Mouse (Mus musculus) neural tube, embryonic 15.5 days (tissue): ENCODE results near the gene 0610040J01Rik. TPM values are rescaled to one million over a fixed set of nuclear protein-coding genes. Genes with fewer than 3 reads are reported as not detected.
"Not testable (repeated sequence)": the region's sequence is repeated elsewhere in the genome, so short reads cannot be mapped to it uniquely, and the experiment has no call there.

ENCODE experiments used
- ATAC-seq: fragments of 200-750 bp; cut with Nextera tagmentation; 2 replicates; pipeline ENCODE4 v1.8.0; 2017; ENCODE audit warnings: mild to moderate bottlenecking, moderate TSS enrichment, moderate library complexity; ENCODE audit not compliant: low FRiP score
- H3K27ac ChIP-seq: fragments of 300-500 bp; sonication (generic); replicated peaks from 2 replicates; pipeline ENCODE4 v1.5.1; 2015; ENCODE audit warnings: mild to moderate bottlenecking, inconsistent platforms
- H3K27me3 ChIP-seq: fragments of 300-500 bp; sonication (generic); replicated peaks from 2 replicates; pipeline ENCODE4 v1.6.1; 2015; ENCODE audit warnings: inconsistent platforms
- H3K36me3 ChIP-seq: fragments of 300-500 bp; sonication (generic); 2 replicates; pipeline ENCODE4 v1.6.1; 2015; ENCODE audit warnings: inconsistent platforms
- H3K4me1 ChIP-seq: fragments of 300-500 bp; sonication (generic); 2 replicates; pipeline ENCODE4 v1.6.1; 2015; ENCODE audit warnings: inconsistent platforms
- H3K4me2 ChIP-seq: fragments of 300-500 bp; sonication (generic); 2 replicates; pipeline ENCODE4 v1.6.1; 2015; ENCODE audit warnings: inconsistent platforms, mild to moderate bottlenecking, moderate library complexity
- H3K4me3 ChIP-seq: fragments of 300-500 bp; sonication (generic); replicated peaks from 2 replicates; pipeline ENCODE4 v1.5.1; 2015; ENCODE audit warnings: mild to moderate bottlenecking, inconsistent platforms
- H3K9ac ChIP-seq: fragments of 300-500 bp; sonication (generic); replicated peaks from 2 replicates; pipeline ENCODE4 v1.6.1; 2015; ENCODE audit warnings: mild to moderate bottlenecking, inconsistent platforms
- H3K9me3 ChIP-seq: fragments of 300-500 bp; sonication (generic); replicated peaks from 2 replicates; pipeline ENCODE4 v1.6.1; 2016; ENCODE audit warnings: inconsistent platforms
- WGBS: fragments of 180-500 bp; shearing (Covaris S2); methylation state at CpG from one replicate; pipeline ENCODE4 v1.1.7; 2015; ENCODE audit warnings: mixed read lengths; 5-methylcytosine and 5-hydroxymethylcytosine counted together
- polyA plus RNA-seq: library from polyadenylated mRNA; unstranded; fragments of >200 nt; fragmentation: Nextera tagmentation; extraction: Ambion mirVana; gene quantifications from 2 replicates; pipeline ENCODE4 v1.2.1, GENCODE M21; 2015

The 0610040J01Rik gene
- polyA plus RNA-seq, 1 experiment from 2014 or later = 4.0 TPM

- Histone ChIP-seq H3K9ac (no peak overlapping the region), H3K9me3 (no peaks in the 10 kb centered on the region), H3K4me2 (no peak overlapping the region), H3K27me3 (no peaks in the 10 kb centered on the region; the same call in 1 of the 2 replicates), H3K27ac (no peak overlapping the region), H3K4me3 (no peak overlapping the region), H3K36me3 (no peaks in the 10 kb centered on the region), H3K4me1 (0 out of 2 replicates have a peak, but pooled peaks cover 8% of the 10 kb centered on the region)
- no peak for ATAC-seq
- WGBS = 73% methylated on average over 4 of the region's 4 CpGs
Measured at GRCm38 (mm10) chr5:63876081-63876480, 63.9 kb downstream of the 0610040J01Rik start.

GRCm38 (mm10) chr5:63879026-63879425 is 66.9 kb downstream of the 0610040J01Rik start:
- H3K9me3 ChIP-seq = no peaks in the 10 kb centered on the region
- no peak overlapping the region for H3K27ac ChIP-seq
- H3K4me2 ChIP-seq = no peak overlapping the region
- H3K9ac ChIP-seq = no peak overlapping the region
- no peak overlapping the region for H3K4me3 ChIP-seq
- H3K27me3 ChIP-seq = no peaks in the 10 kb centered on the region; the same call in 1 of the 2 replicates
- no peaks in the 10 kb centered on the region for H3K4me1 ChIP-seq
- H3K36me3 ChIP-seq = no peaks in the 10 kb centered on the region
- 82% methylated on average over 10 of the region's 10 CpGs for WGBS
- no peak for ATAC-seq

GRCm38 (mm10) chr5:63886292-63886691 is 74.1 kb downstream of the 0610040J01Rik start:
- Histone ChIP-seq H3K9ac (no peak overlapping the region), H3K4me1 (no peaks in the 10 kb centered on the region), H3K4me2 (no peak overlapping the region), H3K27ac (no peak overlapping the region), H3K9me3 (no peaks in the 10 kb centered on the region), H3K27me3 (no peaks in the 10 kb centered on the region), H3K36me3 (no peaks in the 10 kb centered on the region), H3K4me3 (no peak overlapping the region)
- 88% methylated on average over 5 of the region's 5 CpGs for WGBS
- peak; percentile 8; the same call in 1 of the 2 replicates for ATAC-seq

- no peak overlapping the region for H3K27ac ChIP-seq
- H3K36me3 ChIP-seq = no peaks in the 10 kb centered on the region
- H3K4me3 ChIP-seq = no peak overlapping the region
- no peak overlapping the region for H3K9ac ChIP-seq
- ATAC-seq = peak; percentile 59; the same call in 1 of the 2 replicates
- no peak overlapping the region for H3K4me2 ChIP-seq
- H3K27me3 ChIP-seq = no peaks in the 10 kb centered on the region
- H3K4me1 ChIP-seq = no peaks in the 10 kb centered on the region
- WGBS = 35% methylated on average over 6 of the region's 6 CpGs
- no peaks in the 10 kb centered on the region for H3K9me3 ChIP-seq
Measured at GRCm38 (mm10) chr5:63886709-63887108, 74.5 kb downstream of the 0610040J01Rik start.

- WGBS = 95% methylated on average over 4 of the region's 4 CpGs
- H3K4me1 ChIP-seq = no peaks in the 10 kb centered on the region
- no peak overlapping the region for H3K4me3 ChIP-seq
- no peak for ATAC-seq
- H3K27me3 ChIP-seq = no peaks in the 10 kb centered on the region
- no peaks in the 10 kb centered on the region for H3K9me3 ChIP-seq
- H3K4me2 ChIP-seq = no peak overlapping the region
- H3K27ac ChIP-seq = no peak overlapping the region
- H3K36me3 ChIP-seq = no peaks in the 10 kb centered on the region
- H3K9ac ChIP-seq = no peak overlapping the region
Measured at GRCm38 (mm10) chr5:63887111-63887510, 74.9 kb downstream of the 0610040J01Rik start.

- Histone ChIP-seq H3K4me2 (no peak overlapping the region), H3K27me3 (no peaks in the 10 kb centered on the region), H3K9ac (no peak overlapping the region), H3K9me3 (no peaks in the 10 kb centered on the region), H3K4me1 (no peaks in the 10 kb centered on the region), H3K4me3 (no peak overlapping the region), H3K27ac (no peak overlapping the region), H3K36me3 (no peaks in the 10 kb centered on the region)
- ATAC-seq = no peak
- 77% methylated on average over 4 of the region's 4 CpGs for WGBS
Measured at GRCm38 (mm10) chr5:63891241-63891640, 79.1 kb downstream of the 0610040J01Rik start.

- Histone ChIP-seq H3K4me1 (no peaks in the 10 kb centered on the region), H3K9me3 (no peaks in the 10 kb centered on the region), H3K36me3 (no peaks in the 10 kb centered on the region), H3K4me2 (no peak overlapping the region), H3K4me3 (no peak overlapping the region), H3K27me3 (no peaks in the 10 kb centered on the region), H3K27ac (no peak overlapping the region), H3K9ac (no peak overlapping the region)
- 87% methylated on average over 6 of the region's 6 CpGs for WGBS
- no peak for ATAC-seq
Measured at GRCm38 (mm10) chr5:63891912-63892311, 79.7 kb downstream of the 0610040J01Rik start.

- not testable (repeated sequence) for H3K4me2 ChIP-seq, H3K27me3 ChIP-seq, H3K36me3 ChIP-seq, H3K4me1 ChIP-seq, H3K4me3 ChIP-seq, H3K9ac ChIP-seq, ATAC-seq, H3K27ac ChIP-seq, H3K9me3 ChIP-seq
- 92% methylated on average over 5 of the region's 5 CpGs for WGBS
Measured at GRCm38 (mm10) chr5:63897001-63897819, 85.0 kb downstream of the 0610040J01Rik start.

GRCm38 (mm10) chr5:63897820-63898110 is 85.6 kb downstream of the 0610040J01Rik start:
- Histone ChIP-seq H3K4me3 (no peak overlapping the region), H3K4me1 (no peaks in the 10 kb centered on the region), H3K9ac (no peak overlapping the region), H3K9me3 (no peaks in the 10 kb centered on the region), H3K36me3 (no peaks in the 10 kb centered on the region), H3K27me3 (no peaks in the 10 kb centered on the region), H3K27ac (no peak overlapping the region), H3K4me2 (no peak overlapping the region)
- ATAC-seq = no peak
- 84% methylated on average over 3 of the region's 3 CpGs for WGBS

GRCm38 (mm10) chr5:63903329-63903728 is 91.2 kb downstream of the 0610040J01Rik start:
- Histone ChIP-seq H3K9ac (no peak overlapping the region), H3K4me3 (no peak overlapping the region), H3K36me3 (no peaks in the 10 kb centered on the region), H3K27me3 (no peaks in the 10 kb centered on the region), H3K27ac (no peak overlapping the region), H3K4me1 (0 out of 2 replicates have a peak, but pooled peaks cover 5% of the 10 kb centered on the region), H3K9me3 (no peaks in the 10 kb centered on the region), H3K4me2 (no peak overlapping the region)
- WGBS = 82% methylated on average over 3 of the region's 3 CpGs
- no peak for ATAC-seq

- Histone ChIP-seq H3K4me3 (no peak overlapping the region), H3K9me3 (no peaks in the 10 kb centered on the region), H3K27ac (no peak overlapping the region), H3K36me3 (no peaks in the 10 kb centered on the region), H3K9ac (no peak overlapping the region), H3K4me2 (no peak overlapping the region), H3K4me1 (0 out of 2 replicates have a peak, but pooled peaks cover 5% of the 10 kb centered on the region), H3K27me3 (no peaks in the 10 kb centered on the region)
- ATAC-seq = peak; percentile 80
- 46% methylated on average over 13 of the region's 13 CpGs for whole genome bisulfite sequencing
Measured at GRCm38 (mm10) chr5:63906149-63907093, 94.3 kb downstream of the 0610040J01Rik start.
